Mouse (Mus musculus): ENCODE results near the gene Crlf2.

The Crlf2 gene

GRCm38 (mm10) chr5:109558404-109559160 is at the start of gene Crlf2:
TSS of gene Crlf2 (minus strand) at chr5:109558993.
- peak; percentile 96 to 97 for DNase-seq (ENCODE audit: low spot score in 2 of 2)

- peak; percentile 19 to 32 for DNase-seq (ENCODE audit: low spot score in 2 of 2)
Observed at GRCm38 (mm10) chr5:109602585-109602984, 43.8 kb upstream of the Crlf2 start.

GRCm38 (mm10) chr5:109601080-109601479 is 42.3 kb upstream of the Crlf2 start:
- DNase-seq (ENCODE audit: low spot score in 2 of 2) = peak in 1 of 2 experiments; percentile 24

GRCm38 (mm10) chr5:109598876-109599275 is 40.1 kb upstream of the Crlf2 start:
- no peak for DNase-seq (ENCODE audit: low spot score in 2 of 2)

- no peak for DNase-seq (ENCODE audit: low spot score in 2 of 2)
Observed at GRCm38 (mm10) chr5:109596647-109597046, 37.9 kb upstream of the Crlf2 start.

- DNase-seq (ENCODE audit: low spot score in 2 of 2) = no peak
Observed at GRCm38 (mm10) chr5:109562829-109563228, 4.0 kb upstream of the Crlf2 start.

- DNase-seq (ENCODE audit: low spot score in 2 of 2) = peak; percentile 21 to 41
Observed at GRCm38 (mm10) chr5:109559191-109559590, 398 bp upstream of the Crlf2 start.

GRCm38 (mm10) chr5:109558123-109558403 is 730 bp downstream of the Crlf2 start:
- no peak for DNase-seq (ENCODE audit: low spot score in 2 of 2)

GRCm38 (mm10) chr5:109557321-109558122 is 1.3 kb downstream of the Crlf2 start:
- DNase-seq (ENCODE audit: low spot score in 2 of 2) = peak; percentile 99

GRCm38 (mm10) chr5:109556591-109557320 is 2.0 kb downstream of the Crlf2 start:
- peak; percentile 96 to 97 for DNase-seq (ENCODE audit: low spot score in 2 of 2)

- peak; percentile 77 to 85 for DNase-seq (ENCODE audit: low spot score in 2 of 2)
Observed at GRCm38 (mm10) chr5:109555676-109556571, 2.9 kb downstream of the Crlf2 start.

- DNase-seq (ENCODE audit: low spot score in 2 of 2) = peak; percentile 62 to 68
Observed at GRCm38 (mm10) chr5:109555236-109555675, 3.5 kb downstream of the Crlf2 start.

GRCm38 (mm10) chr5:109554091-109555050 is 4.4 kb downstream of the Crlf2 start:
- DNase-seq (ENCODE audit: low spot score in 2 of 2) = peak; percentile 54 to 57

GRCm38 (mm10) chr5:109553160-109553930 is 5.4 kb downstream of the Crlf2 start:
- DNase-seq (ENCODE audit: low spot score in 2 of 2) = peak; percentile 24 to 54

- peak; percentile 34 to 36 for DNase-seq (ENCODE audit: low spot score in 2 of 2)
Observed at GRCm38 (mm10) chr5:109552541-109552940, 6.3 kb downstream of the Crlf2 start.

- peak; percentile 30 to 44 for DNase-seq (ENCODE audit: low spot score in 2 of 2)
Observed at GRCm38 (mm10) chr5:109552116-109552515, 6.7 kb downstream of the Crlf2 start.

GRCm38 (mm10) chr5:109551041-109551765 is 7.6 kb downstream of the Crlf2 start:
- DNase-seq (ENCODE audit: low spot score in 2 of 2) = peak; percentile 38 to 47

GRCm38 (mm10) chr5:109550225-109550935 is 8.4 kb downstream of the Crlf2 start:
- DNase-seq (ENCODE audit: low spot score in 2 of 2) = peak; percentile 22 to 23
